Mouse (Mus musculus): Measurements from ENCODE around the gene Kremen2.

GRCm38 (mm10) chr17:23695801-23696200, 49.8 kb downstream of the Kremen2 start:
- TF ChIP-seq CTCF (IDR thresholded peaks at IDR 0.05; ENCODE audit: borderline replicate concordance, insufficient read depth, low read length) (no peak), POLR2A (IDR thresholded peaks at IDR 0.05; ENCODE audit: low read depth, low read length) (no peak)

Data from embryonic fibroblast, embryonic 13.5 days (primary cell).